Mouse (Mus musculus): ENCODE measurements around the gene Ppp1r13b.
A peak's percentile ranks its signal among the peaks of the same experiment; 100 is the strongest.

The Ppp1r13b gene

DNA sequence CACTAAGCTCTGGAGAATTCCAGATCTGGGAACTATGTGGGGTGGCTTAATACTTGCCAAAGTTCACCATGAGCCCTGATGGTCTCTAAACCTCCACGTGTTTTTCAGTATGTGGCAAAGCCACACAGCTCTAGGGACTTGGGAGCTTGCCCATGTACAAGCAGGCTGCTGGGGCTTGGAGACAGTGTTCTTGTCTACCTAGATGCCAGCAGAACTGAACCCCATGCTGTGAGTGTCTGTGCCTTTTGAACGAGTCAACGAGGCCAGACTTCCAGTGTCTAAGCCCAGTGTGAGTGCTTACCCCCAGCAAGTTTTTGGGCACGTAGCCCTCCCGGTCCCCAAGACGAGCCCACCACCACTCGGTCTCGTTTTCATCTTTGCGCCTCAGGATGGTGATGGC, 78.0 kb downstream of the Ppp1r13b start:
- no peak for DNase-seq (ENCODE audit: low read depth, low spot score)

DNA sequence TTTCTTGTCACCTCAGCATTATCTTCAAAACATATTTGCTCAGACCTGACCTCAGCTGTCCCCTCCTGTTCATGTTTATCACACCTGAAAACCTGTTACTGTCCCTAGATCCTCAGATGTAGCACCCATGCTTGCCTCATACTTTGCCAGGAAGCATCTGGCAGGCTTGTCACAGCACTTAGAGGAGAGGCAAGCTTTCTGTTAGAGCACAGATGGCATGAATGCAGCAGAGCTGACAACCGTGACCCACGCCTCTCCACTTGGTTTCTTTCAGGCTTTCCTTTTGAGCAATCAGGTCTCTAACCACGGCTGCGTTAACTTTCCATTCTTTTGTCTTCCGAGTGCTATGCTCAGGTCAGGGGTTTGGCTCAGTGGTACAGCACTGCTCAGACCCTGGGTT, 78.5 kb downstream of the Ppp1r13b start:
- no peak for DNase-seq (ENCODE audit: low read depth, low spot score)

DNA sequence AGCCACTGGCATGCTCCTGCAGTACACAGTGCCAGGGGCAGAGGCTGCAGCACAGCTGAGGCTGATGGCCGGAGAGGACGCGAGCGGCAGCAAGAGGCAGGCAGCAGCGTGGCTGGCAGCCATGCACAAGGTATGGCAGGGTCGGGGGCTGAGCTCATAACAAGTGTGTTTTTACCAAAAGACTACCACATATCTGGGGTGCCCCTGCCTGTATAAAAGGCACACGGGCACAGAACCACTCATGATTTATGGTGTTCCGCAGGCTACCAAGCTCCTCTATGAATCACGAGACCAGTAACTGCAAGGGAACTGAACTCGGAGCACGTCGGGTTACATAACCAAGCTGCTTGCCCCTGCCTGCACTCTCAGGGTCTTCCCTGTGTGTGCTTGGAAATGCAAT, 80.4 kb downstream of the Ppp1r13b start:
- DNase-seq (ENCODE audit: low read depth, low spot score) = no peak

DNA sequence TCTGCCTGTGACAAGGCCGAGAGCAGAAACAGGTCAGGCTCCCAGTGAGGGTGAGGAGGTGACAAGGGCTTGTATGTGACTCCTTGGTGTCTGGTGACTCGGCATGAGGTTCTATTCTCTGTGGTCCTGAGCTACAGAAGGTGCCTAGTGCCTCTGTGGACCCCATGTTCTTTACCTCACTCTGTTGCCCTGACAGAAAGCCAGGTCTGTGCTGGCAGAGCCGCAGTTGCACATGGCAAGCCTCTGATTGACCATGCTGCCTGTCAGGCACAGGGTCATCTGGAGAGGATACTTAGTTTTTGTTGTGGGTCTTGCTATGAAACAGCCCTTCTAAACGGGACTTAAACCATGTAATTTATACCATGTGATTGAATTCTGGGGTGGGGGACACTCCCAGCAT, 86.0 kb downstream of the Ppp1r13b start:
- no peak for DNase-seq (ENCODE audit: low read depth, low spot score)

DNA sequence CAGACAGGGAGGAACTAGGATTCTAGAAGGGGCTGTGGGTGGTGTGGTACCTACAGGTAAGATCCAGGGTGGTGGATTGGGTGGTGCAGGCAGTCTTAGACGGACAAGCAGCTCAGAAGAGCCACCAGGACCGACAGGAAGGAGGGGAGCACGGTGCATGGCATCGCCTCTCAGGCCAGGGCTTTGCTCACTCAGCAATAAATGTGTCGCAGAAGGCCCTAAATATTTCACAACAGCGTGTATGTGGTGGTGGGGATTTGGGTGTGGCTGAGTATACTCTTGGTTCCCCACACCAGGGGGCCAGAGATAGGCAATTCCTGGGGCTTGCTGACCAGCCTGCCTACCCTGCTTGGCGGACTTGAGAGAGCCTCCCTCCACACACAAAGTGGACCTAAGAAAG, 87.2 kb downstream of the Ppp1r13b start:
- no peak for DNase-seq (ENCODE audit: low read depth, low spot score)

DNA sequence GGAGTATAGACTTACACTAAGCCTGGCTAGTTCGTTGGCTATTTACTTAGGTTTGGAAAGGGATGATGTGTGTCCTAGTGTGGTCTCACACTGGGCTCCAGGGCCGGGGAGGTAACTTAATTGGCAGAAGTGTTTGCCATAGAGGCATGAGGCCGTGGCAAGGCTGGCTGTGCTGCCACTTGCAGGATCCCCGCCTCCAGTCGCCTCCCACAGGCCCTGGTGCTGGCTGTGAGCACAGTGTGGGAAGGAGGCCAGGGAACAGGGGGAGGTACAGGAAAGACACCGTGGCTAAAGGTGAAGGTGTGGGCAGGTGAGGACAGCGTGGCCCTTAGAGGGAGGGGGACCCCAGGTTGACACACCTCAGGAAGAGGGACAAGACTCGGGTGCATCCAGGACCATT, 88.0 kb downstream of the Ppp1r13b start:
- DNase-seq (ENCODE audit: low read depth, low spot score) = no peak

DNA sequence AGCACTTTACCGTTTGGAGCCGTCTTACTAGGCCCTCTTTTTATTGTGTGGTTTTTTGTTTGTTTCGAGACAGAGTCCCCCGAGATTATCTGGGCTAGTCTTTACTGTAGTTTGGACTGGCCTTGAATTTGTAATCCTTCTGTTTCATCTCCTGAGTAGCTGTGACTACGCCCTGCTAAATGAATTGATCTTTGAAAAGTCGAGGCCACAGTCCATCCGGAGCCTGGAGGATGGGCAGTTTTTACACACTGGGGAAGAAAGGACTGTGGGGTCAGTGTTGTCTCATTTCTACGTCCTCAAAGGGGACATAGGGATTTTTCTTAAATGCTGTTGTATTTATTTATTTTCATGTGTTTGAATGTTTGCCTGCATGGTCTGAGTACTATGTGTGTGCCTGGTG, 89.9 kb downstream of the Ppp1r13b start:
- DNase-seq (ENCODE audit: low read depth, low spot score) = no peak

DNA sequence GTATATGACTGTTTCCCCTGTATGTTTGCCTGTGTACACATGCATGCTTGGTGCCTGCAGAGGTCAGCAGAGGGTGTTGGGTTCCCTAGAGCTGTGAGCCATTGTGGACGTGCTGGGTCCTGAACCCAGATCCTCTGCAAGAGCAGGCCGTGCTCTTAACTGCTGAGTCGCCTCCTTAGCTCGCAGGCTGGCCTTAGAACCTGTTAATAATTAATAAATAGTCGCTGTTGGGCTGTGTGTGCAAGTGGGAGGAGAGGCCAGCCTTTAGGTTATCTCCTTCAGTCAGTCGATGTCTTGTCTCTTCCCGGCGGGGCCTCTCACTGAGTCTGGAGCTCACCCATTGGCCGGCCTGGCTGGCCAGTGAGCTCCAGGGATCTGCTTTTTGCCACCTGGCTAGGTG, 90.9 kb downstream of the Ppp1r13b start:
- no peak for DNase-seq (ENCODE audit: low read depth, low spot score)

DNA sequence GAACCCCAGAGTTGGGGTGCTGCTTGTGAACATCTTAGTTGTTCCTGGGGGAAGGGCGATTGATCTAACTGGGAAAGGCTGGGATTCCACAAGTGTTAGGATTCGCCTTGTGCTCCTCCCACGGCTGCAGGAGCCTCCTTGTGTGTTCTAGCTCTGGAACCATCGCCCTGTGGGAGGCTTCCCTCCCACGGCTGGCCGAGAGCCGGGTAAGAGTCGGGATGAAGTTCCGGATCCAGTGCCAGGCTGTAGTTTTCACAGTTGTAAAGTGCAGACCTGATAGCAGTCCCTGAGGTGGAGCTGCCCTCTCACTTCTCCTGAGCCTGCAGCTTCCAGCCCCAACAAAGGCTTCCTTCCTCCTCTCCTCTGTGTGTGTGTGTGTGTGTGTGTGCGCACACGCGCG, 91.4 kb downstream of the Ppp1r13b start:
- DNase-seq (ENCODE audit: low read depth, low spot score) = no peak

DNA sequence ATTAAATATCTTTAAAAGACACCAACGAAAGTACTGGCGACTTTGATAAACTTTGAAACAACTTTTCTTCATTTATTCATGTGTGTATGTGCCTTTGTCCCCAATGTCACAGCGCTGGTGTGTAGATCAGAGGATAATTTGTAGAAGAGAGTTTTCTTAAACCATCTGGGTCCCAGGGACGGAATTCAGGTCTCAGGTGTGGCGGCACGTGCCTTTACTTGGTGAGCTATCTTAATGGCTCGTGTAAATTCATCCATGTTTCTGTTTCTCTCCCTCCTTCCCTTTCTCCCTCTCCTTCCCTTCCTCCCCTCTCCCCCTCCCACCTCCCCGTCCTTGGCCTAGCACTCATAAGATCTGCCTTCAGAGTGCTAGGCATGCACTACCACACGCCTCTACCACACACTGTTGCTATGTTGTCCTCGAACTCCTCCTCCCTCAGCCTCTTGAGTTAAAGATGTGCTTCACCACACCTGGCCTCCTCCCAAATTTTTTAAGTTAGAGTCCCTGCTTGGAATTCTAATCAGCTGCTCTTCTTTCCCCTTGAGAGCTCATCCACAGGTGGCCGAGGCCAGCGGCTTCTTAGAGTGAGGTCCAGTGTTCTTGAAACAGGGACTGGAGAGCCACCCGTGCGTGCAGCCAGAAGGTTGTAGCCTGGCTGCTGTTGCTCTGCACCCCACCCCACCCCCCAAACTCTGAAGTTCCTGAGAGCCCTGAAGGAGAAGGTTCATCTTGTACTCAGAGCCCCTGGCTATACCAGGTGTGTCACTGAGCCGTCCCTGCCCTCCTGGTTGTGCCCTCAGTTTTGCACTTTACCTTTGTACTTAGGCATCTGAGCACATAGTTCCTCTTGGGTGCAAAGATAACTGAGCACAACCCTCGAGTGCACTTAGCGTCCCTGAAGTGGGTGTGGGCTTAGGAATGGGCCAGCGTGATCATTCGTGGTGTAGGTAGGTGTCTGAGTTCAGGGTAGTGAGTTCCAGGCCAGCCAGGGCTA, 92.8 kb downstream of the Ppp1r13b start:
- DNase-seq (ENCODE audit: low read depth, low spot score) = no peak

DNA sequence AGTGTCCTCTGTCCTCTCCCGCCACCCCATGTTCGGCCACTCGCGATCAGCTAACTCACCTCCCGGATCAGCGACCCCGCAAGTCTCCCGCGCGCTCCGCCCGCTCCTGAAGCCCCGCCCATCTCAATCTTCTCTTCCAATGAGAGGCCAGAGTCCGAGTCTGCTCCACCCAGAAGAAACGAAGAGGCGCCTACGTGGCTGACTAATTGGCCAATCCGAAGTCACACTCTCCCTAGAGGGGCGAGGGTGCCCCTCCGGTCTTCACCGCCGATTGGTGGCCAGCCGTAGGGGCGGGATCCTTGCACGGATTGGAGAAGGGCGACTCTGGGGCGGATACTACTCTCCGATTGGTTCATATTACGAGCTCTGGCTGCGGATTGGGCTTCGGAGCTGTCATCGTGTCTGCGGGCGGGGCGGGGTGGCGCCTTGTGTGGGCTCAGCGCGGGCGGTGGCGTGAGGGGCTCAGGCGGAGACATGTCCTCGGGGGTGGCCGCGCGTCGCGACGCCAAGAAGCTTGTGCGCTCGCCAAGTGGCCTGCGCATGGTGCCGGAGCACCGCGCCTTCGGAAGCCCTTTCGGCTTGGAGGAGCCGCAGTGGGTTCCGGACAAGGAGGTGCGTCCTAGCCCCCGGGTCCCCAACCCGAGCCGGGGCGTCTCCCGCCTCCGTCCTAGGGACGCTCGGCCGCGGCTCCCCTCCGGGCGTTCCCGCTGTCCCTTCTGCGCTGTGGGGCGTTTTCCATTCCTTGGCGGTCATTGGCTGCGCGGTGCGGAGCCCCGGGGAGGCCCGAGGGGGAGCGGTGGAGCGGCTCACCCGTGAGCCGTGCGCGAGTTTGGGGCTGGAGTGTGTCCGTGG, 93.9 kb downstream of the Ppp1r13b start, which contains the start of the genes Xrcc3 and Zfyve21:
TSS of gene Xrcc3 (minus strand) at position 108 of the 852 bp plus-strand sequence.
TSS of gene Zfyve21 (plus strand) at position 405 of the 852 bp plus-strand sequence.
- peak; percentile 99 for DNase-seq (ENCODE audit: low read depth, low spot score)

DNA sequence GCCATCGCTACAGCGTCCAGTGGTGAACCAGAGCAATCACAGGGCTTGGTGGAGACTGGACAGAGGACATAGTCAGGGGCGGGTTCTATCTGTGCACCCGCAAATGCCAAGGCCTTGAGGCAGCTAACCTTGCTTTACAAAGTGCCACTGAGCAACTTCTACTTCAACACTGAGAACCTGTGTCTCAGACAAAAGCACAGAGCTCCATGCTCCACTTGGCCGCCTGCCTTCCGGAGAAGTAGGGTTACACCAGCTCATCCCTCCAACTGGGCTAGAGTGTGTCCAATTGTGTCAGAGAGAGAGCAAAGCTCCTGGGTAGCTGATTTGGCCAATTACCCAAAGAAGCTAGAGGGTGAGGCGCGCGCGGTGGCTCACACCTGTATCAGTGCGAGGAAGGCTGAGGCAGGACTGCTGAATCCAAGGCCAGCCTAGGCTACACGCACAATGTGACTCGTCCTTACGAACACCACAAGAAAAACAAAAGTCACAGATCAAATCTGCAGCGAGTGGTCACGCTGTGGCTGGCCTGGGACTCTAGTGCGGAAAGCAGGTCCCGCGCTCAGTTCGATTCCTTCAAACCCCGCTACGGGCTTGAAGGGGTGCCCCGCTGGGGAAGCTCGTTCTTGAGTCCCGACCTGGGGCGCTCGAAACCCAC, 94.7 kb downstream of the Ppp1r13b start:
- DNase-seq (ENCODE audit: low read depth, low spot score) = no peak

DNA sequence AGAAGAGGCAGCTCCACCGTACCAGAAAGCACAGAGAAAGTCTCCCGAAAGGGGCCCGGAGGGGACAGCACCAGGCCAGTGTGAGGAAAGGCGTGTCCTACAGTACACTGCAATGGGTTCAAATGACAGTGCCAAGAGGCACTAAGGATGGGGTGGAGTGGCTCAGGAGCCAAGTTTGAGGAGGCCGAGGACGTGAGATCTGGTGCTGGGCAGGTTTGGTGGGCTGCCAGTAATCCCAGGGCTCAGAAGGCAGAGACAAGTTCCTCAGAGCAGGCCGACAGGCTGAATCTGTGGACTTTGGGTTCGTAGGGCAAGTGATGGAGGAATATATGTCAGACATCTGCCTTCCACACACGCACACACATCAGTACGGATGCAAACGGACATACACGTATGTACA, 95.3 kb downstream of the Ppp1r13b start:
- no peak for DNase-seq (ENCODE audit: low read depth, low spot score)

DNA sequence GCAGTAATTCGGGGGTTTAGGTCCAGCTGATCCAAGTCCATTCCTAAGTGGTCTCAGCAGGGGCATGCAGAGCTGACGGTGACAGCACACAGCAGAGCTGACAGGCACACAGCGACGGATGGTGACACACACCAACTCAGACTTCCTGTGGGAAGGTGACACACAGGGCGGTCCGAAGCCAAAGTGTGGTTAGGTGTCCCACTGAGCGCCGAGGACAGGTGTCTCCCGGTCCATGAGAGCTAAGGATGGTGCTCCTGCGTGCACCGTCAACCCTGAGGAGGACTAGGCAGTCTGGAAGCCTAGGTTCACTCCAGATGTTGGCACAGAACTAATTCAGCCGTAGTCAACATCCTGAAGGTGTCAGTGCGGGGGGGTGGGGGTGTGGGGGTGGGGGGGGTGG, 95.8 kb downstream of the Ppp1r13b start:
- no peak for DNase-seq (ENCODE audit: low read depth, low spot score)

DNA sequence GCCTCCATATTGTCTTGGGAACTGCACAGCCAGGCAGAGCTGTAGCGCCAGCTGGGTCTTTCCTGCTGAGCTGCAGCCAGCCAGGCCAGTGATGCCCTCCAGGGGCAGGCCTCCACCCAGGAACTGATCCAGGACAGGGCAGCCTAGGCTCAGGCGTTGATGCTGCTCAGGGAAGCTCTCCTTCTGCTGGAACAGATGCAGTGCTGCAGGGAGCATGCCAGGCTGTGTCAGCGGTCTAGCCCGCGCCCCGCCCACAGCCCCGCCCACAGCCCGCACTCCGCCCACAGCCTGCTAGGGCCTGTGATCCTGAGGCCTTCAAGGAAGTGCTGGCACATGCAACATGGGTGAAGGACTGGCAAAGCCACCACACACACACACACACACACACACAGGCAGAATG, 98.1 kb downstream of the Ppp1r13b start:
- peak; percentile 84 for DNase-seq (ENCODE audit: low read depth, low spot score)

DNA sequence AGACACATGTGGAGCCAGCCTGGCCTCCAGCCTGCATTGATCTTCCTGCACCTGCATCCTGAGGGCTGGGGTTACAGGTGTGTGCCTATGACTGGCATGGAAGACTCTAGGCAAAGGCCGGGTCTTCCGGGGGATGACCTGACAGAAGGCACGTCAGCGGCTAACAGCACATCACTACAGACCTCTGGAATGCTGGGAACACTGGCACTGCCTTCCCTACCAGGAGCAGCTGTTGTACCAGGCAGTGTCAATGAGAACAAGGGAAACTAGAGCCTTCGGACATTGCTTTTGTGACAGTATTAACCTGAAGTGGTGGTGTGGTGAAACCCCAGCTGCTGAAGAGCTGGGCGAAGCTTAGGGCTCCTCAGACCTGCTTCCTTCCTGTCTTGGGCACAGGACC, 99.1 kb downstream of the Ppp1r13b start:
- no peak for DNase-seq (ENCODE audit: low read depth, low spot score)

DNA sequence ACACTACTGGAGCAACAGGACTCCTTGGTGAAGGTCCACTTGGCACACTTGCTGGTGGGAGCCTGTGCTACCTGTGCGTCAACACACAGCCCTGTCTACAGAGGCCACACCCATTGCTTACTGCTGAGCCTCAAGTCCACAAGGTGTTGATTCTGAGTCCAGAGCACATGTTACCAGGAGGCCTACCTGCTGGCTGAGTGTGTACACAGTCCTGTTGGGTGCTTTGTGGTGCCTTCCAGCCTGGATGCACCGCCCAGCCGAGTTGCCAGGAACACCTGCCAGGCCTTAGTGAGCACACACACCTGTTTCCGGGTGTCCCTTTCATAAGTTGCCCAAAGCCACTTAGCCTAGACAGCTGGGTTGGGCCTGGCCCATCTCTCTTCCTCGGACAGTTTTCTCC, 104.4 kb downstream of the Ppp1r13b start:
- no peak for DNase-seq (ENCODE audit: low read depth, low spot score)

DNA sequence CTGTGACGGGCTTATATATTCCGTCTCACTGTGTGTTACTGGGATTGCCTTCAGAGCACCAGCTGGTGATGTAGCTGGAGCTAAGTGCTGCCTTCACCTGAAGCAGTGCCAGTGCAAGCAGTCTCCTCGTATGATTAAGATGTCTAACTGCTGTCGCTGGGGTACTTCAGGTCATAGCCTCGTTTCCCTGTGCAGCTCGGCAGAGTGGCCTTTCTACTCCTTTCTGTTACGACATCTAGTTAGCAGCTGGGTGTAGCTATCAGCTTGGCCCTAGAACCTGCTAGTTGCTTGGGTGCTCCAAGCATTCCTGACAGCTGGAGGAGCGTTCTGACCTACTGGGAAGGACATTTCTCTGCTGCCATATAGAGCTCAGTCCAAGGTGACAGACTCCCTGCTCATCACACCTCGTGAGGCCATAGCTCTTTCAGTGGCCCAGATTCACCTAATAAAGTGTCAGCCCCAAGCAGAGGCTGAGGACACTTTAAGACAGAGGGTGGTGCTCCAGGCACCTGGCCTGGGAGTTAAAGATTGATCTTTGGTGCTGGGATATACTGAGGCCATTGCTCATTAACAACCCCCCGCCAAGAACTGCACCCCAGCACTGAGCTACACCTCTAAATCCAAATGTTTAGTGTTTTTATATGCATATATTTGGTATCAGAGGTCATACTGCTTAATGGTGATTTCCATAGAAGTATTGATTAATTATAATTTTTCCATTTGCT, 107.3 kb downstream of the Ppp1r13b start:
- no peak for DNase-seq (ENCODE audit: low read depth, low spot score)

DNA sequence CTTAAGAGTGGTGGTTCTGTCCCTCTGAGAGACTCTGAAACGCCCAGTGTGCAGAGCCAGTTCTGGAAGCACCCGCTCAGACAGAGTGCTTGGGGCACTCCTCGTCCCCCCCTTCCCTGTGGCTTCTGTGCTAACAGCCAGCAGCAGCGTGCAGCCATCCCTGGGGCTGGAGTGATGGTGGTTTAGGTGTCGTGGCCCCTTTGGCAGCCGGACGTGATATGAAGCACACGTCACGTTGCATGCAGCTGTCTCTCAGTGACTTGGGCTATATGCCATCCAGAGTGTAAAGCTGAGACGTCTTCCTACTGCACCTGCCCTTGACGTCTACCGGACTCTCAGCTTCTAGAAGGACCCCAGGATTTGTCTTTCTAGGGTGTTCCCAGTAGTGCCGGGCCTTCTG, 109.4 kb downstream of the Ppp1r13b start:
- no peak for DNase-seq (ENCODE audit: low read depth, low spot score)

DNA sequence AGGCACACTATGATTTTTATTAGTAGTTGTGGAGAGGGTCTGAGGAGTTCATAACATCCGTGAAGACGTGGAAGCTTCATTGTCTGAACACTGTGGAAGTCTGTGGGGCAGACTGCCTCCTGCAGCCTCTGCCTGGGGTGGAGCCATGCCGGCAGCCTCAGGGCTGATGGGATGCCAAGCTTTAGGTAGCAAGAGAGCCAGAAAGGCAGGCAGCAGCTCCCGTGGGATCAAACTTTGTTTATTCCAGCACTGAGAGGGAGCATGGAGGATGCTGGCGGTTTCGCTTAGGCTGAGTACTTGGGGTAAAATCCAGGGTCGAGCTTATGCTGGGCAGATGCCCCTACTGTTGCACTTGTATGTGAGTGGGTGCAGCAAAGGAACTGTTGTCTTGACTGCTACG, 110.7 kb downstream of the Ppp1r13b start:
- no peak for DNase-seq (ENCODE audit: low read depth, low spot score)

DNA sequence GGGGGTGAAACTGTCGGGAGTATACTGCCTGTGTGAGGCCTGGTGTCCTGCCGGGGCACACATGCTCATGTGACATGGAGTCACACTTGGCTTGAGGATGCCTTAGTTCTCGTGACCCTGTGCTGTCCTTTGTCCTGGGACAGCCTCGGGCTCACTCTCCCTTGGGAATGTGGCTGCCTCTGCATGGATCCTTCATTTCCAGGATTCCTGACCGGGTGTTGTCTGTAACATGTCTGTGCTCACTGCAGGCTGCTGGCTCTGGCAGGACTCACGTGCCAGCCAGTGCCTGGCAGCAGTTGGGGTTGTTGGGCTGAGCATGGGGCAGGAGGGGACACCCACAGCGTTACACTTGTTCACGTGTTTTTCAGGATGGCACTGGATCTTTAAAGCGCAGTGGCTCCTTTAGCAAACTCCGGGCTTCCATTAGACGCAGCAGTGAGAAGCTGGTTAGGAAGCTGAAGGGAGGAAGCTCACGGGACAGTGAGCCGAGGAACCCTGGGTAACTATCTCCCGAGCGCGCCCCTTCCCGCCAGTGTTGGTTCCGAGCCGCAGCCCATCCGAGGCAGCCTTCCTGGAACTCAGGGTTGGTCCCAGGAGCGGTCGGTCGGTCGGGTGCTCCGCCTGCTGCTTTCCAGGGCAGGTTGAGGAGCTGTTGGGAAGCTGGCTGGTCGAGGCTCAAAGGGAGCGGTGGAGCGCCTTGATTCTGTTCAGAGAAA, 112.6 kb downstream of the Ppp1r13b start:
- DNase-seq (ENCODE audit: low read depth, low spot score) = no peak
